Mouse (Mus musculus) C2C12 (cell line): ENCODE data around the gene Gucy2g.

Experiments used
- CEBPB ChIP-seq: IDR thresholded peaks from one replicate; pipeline ENCODE4 v1.6.1; 2011; ENCODE audit warnings: low read depth, mild to moderate bottlenecking, control low read depth, moderate library complexity
- CTCF ChIP-seq: IDR thresholded peaks from one replicate; pipeline ENCODE4 v1.5.1; 2011; ENCODE audit not compliant: control insufficient read depth, insufficient read depth, insufficient read length
- USF1 ChIP-seq: IDR thresholded peaks from one replicate; pipeline ENCODE4 v1.6.1; 2011; ENCODE audit warnings: low read depth, mild to moderate bottlenecking, control low read depth, moderate library complexity

DNA sequence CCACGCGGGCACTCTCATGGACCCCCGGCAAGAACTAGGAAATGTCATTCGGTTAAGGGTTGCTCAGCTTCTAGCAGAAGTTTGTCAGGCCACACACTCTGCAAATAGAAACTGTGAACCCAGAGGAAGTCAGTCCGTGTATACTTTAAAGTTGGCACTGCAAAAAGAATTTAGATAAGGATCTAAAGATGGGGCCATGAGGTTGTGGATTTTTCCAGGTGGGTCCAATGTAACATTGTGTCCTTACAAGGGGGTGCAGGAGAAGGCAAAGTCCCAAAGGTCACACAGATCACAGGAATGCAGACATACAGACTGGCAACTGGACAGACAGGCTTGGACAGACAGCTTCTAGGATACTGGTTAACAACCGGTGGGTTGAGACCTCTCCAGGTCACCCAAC lies 92.9 kb downstream of the Gucy2g start:
- TF ChIP-seq CTCF (no peak), CEBPB (no peak), USF1 (no peak)
